Mouse (Mus musculus) erythroblast, embryonic 14.5 days (primary cell): ENCODE measurements around the gene Aurka. TPM values are rescaled to one million over a fixed set of nuclear protein-coding genes. Genes with fewer than 3 reads are reported as not detected.
A peak's percentile ranks its signal among the peaks of the same experiment; 100 is the strongest.

Experiments
- H3K27me3 ChIP-seq: 2 replicates; pipeline ENCODE4 v1.6.1; 2012; ENCODE audit warnings: inconsistent platforms; ENCODE audit not compliant: control insufficient read depth
- H3K36me3 ChIP-seq: 2 replicates; pipeline ENCODE4 v1.6.1; 2012; ENCODE audit warnings: mild to moderate bottlenecking, inconsistent platforms; ENCODE audit not compliant: control insufficient read depth
- H3K4me1 ChIP-seq: 2 replicates; pipeline ENCODE4 v1.6.1; 2012; ENCODE audit warnings: inconsistent platforms; ENCODE audit not compliant: control insufficient read depth
- H3K4me3 ChIP-seq: replicated peaks from 2 replicates; pipeline ENCODE3; 2012; ENCODE audit warnings: moderate library complexity, mild to moderate bottlenecking, inconsistent platforms
- H3K9me3 ChIP-seq: 2 replicates; pipeline ENCODE4 v1.6.1; 2012; ENCODE audit warnings: low read length, inconsistent platforms, mixed read lengths; ENCODE audit not compliant: control insufficient read depth
- GATA1 ChIP-seq: IDR thresholded peaks from 2 replicates; pipeline ENCODE4 v1.6.1; 2012; ENCODE audit warnings: low read length, inconsistent platforms, mixed read lengths
- TAL1 ChIP-seq: IDR thresholded peaks from 3 replicates; pipeline ENCODE4 v1.6.1; 2012; ENCODE audit warnings: low read length, inconsistent platforms, mixed read lengths
- polyA plus RNA-seq: library from polyadenylated mRNA; stranded (reverse); fragments of >175 nt; gene quantifications from 2 replicates; pipeline ENCODE4 v1.2.3, GENCODE M21; 2012

Aurka gene
- polyA plus RNA-seq, 1 experiment: 5.1 TPM

- H3K9me3 ChIP-seq: no peaks in the 10 kb centered on the region; the same call in 1 of the 2 replicates
- H3K4me1 ChIP-seq: peaks cover 61% of the 10 kb centered on the region
- peak overlapping the region; percentile 86 for H3K4me3 ChIP-seq
- TF ChIP-seq TAL1 (no peak), GATA1 (no peak)
- H3K27me3 ChIP-seq: peaks cover 12% of the 10 kb centered on the region
- peaks cover 53% of the 10 kb centered on the region for H3K36me3 ChIP-seq
These were observed 24.1 kb downstream of the Aurka start for GRCm38 (mm10) chr2:172346034-172346929.

DNA sequence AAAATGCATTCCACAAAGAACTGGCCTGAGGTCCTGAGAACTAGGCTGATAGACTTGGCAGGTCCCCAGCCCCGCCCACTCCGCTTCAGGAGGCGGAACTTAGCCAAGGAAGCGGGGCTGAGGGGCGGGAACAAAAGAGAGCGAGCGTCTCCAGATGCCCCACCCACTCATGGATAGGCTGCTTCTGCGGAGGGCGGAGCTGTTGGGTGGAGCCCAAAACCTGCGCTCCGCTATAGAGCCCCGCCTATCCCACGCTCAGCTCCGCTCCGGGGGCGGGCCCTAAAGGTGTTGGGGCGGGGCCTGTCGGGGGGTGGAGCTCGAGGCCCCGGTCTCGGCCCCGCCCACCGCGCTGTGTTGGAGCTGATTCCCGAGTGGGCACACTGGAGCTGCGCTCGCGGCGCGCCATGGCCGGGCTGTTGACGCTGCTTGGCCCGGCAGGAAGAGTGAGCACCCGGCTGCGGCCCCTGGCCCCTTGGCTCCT lies 25.0 kb downstream of the Aurka start, which contains the start of gene Fam210b:
TSS of gene Fam210b (plus strand) at position 308 of the 481 bp plus-strand sequence.
- peaks cover 51% of the 10 kb centered on the region for H3K4me1 ChIP-seq
- H3K36me3 ChIP-seq: peaks cover 43% of the 10 kb centered on the region
- TF ChIP-seq TAL1: no peak
- no peak for TF ChIP-seq GATA1
- H3K27me3 ChIP-seq: peaks cover 17% of the 10 kb centered on the region
- peak within 1 kb of the TSS; percentile 86 for H3K4me3 ChIP-seq
- H3K9me3 ChIP-seq: no peaks in the 10 kb centered on the region; the same call in 1 of the 2 replicates

DNA sequence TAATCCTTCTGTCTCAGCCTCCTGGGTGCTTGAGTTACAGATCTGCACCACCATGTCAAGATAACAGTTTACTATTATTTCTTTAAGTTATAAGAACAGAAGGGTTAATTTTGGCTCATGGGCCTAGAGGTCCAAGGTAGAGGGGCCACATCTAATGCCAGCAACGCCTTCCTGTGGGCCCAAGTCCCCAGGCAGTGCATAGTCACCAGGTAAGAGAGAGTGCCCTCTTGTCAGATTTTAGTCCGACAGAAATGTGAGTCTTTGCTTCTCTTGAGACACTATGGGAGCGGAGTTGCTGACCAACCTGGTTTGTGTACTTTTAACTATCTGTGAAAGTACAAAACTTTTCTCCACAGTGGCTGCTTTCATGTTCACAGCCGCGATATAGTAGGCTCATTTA lies 25.7 kb downstream of the Aurka start:
- Histone ChIP-seq H3K36me3 (peaks cover 37% of the 10 kb centered on the region), H3K27me3 (peaks cover 20% of the 10 kb centered on the region), H3K9me3 (no peaks in the 10 kb centered on the region; the same call in 1 of the 2 replicates), H3K4me1 (peaks cover 45% of the 10 kb centered on the region), H3K4me3 (peak overlapping the region; percentile 86)
- TF ChIP-seq GATA1 (no peak), TAL1 (no peak)

- no peak overlapping the region for H3K4me3 ChIP-seq
- TF ChIP-seq GATA1 (no peak), TAL1 (no peak)
- H3K36me3 ChIP-seq: peaks cover 28% of the 10 kb centered on the region
- peaks cover 22% of the 10 kb centered on the region for H3K27me3 ChIP-seq
- H3K4me1 ChIP-seq: peaks cover 36% of the 10 kb centered on the region
- H3K9me3 ChIP-seq: peaks cover 6% of the 10 kb centered on the region
These were observed 26.6 kb downstream of the Aurka start for GRCm38 (mm10) chr2:172343751-172344150.

GRCm38 (mm10) chr2:172341606-172342005 lies 28.7 kb downstream of the Aurka start:
- Histone ChIP-seq H3K4me1 (peaks cover 16% of the 10 kb centered on the region), H3K9me3 (peaks cover 12% of the 10 kb centered on the region), H3K27me3 (peaks cover 27% of the 10 kb centered on the region), H3K36me3 (peaks cover 6% of the 10 kb centered on the region), H3K4me3 (no peak overlapping the region)
- TF ChIP-seq TAL1: no peak
- no peak for TF ChIP-seq GATA1

GRCm38 (mm10) chr2:172340936-172341335 lies 29.4 kb downstream of the Aurka start:
- H3K27me3 ChIP-seq: peaks cover 27% of the 10 kb centered on the region
- no peaks in the 10 kb centered on the region; the same call in 1 of the 2 replicates for H3K36me3 ChIP-seq
- peaks cover 15% of the 10 kb centered on the region for H3K9me3 ChIP-seq
- H3K4me1 ChIP-seq: peaks cover 16% of the 10 kb centered on the region
- no peak overlapping the region for H3K4me3 ChIP-seq
- no peak for TF ChIP-seq TAL1
- no peak for TF ChIP-seq GATA1

DNA sequence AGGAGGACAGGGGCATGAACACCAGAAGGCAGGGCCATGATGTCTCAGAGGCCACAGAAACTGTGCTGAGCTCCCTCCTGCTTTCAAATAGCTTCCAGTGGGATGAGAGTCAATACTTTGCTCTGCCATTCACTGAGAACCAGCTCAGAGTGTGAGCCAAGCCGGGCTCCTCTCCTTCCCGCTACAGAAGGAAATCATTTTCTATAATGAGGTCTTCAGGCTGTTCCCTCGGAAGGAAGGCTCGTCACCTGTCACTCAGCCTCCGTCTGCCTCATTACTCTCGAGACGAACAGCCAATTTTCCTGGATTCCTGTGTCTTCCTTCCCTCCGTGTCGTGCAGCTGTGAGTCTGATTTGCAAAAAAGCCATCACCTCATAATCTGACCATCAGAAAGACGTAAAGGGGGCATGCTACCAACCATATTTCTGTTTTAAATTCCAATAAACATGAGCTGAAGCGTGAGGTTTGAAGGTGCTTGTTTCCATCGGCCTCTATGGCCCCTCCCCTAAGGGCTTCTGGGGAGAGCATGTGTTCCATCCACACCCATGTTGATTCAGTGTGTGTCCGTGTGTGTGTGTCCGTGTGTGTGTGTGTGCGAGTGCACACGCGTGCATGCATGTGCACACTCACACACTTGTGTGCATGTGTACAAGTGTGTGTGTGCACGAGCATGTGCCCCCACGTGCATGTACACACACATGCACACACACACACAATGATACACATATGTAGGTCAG lies 32.0 kb downstream of the Aurka start:
- Histone ChIP-seq H3K9me3 (peaks cover 15% of the 10 kb centered on the region), H3K27me3 (peaks cover 31% of the 10 kb centered on the region), H3K4me1 (no peaks in the 10 kb centered on the region), H3K36me3 (no peaks in the 10 kb centered on the region), H3K4me3 (no peak overlapping the region)
- TF ChIP-seq TAL1 (no peak), GATA1 (no peak)

GRCm38 (mm10) chr2:172329179-172329578 lies 41.2 kb downstream of the Aurka start:
- H3K4me1 ChIP-seq: no peaks in the 10 kb centered on the region; the same call in 1 of the 2 replicates
- H3K4me3 ChIP-seq: no peak overlapping the region
- no peaks in the 10 kb centered on the region for H3K36me3 ChIP-seq
- H3K9me3 ChIP-seq: peaks cover 6% of the 10 kb centered on the region
- H3K27me3 ChIP-seq: peaks cover 45% of the 10 kb centered on the region
- TF ChIP-seq TAL1: no peak
- TF ChIP-seq GATA1: no peak

DNA sequence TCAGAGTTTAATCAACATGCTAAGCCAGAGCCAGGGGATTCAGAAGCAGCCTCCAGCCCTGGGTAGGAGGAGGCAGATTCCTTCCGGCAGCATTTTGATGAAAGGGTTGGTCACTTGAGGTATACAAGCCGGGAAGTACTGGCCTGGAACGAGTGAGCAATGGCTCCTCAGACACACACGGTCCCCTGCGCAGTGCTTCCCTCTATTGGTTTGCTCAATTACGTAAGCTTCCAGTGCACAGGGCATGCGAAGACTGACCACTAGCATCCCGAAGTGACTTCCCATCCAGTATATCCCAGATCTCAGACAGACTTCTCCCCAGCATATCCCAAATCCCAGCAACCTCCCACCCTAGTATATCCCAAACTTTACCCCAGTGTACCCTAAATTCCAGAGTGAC lies 42.1 kb downstream of the Aurka start:
- H3K36me3 ChIP-seq: no peaks in the 10 kb centered on the region
- H3K9me3 ChIP-seq: peaks cover 6% of the 10 kb centered on the region
- no peaks in the 10 kb centered on the region; the same call in 1 of the 2 replicates for H3K4me1 ChIP-seq
- TF ChIP-seq TAL1 (no peak), GATA1 (no peak)
- peaks cover 40% of the 10 kb centered on the region for H3K27me3 ChIP-seq
- H3K4me3 ChIP-seq: no peak overlapping the region
